Mouse (Mus musculus): ENCODE data around the gene Colq. TPM values are rescaled to one million over a fixed set of nuclear protein-coding genes. Genes with fewer than 3 reads are reported as not detected.

Colq gene
- polyA plus RNA-seq, 1 experiment from 2014 or later, result 1.3 TPM

GRCm38 (mm10) chr14:31597446-31597845 lies 6.3 kb upstream of the Colq start:
- Histone ChIP-seq H3K9me3 (replicated peaks; ENCODE audit: low read length) (no peaks in the 10 kb centered on the region), H3K4me2 (ENCODE audit: low read length) (no peak overlapping the region), H3K9ac (ENCODE audit: low read depth, low read length) (no peak overlapping the region), H3K27ac (no peak overlapping the region), H3K4me1 (replicated peaks; ENCODE audit: insufficient read depth, low read length) (no peaks in the 10 kb centered on the region), H3K36me3 (ENCODE audit: insufficient read depth, low read length) (no peaks in the 10 kb centered on the region), H3K27me3 (ENCODE audit: insufficient read depth, low read length) (no peaks in the 10 kb centered on the region), H3K4me3 (replicated peaks; ENCODE audit: low read depth, low read length) (no peak overlapping the region)
- no peak for ATAC-seq (replicated peaks; ENCODE audit: low FRiP score, low read depth)
- DNase-seq (ENCODE audit: low spot score), result no peak
- TF ChIP-seq CTCF (IDR thresholded peaks at IDR 0.05; ENCODE audit: low read depth), result no peak
- 87% methylated on average over 4 of the region's 4 CpGs for WGBS

DNA sequence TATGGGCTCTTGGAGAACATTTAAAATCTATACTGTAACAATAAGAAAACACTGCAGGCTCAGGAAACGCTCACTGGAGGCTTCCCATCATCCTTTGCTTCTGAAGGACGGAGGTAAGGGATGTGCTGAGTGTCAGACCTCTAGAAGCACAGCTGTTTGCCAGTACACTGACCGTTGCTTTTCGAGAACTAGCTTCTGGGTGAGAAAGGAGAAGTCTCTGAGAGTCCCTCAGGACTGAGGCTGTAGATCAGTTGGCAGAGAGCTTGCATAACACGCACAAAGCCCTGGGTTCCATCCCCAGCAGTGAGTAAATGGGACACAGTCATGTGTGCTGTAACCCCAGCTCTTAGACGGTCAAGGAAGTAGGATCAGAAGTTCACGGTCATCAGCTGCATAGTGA lies 5.3 kb upstream of the Colq start:
- no peak for ATAC-seq (replicated peaks; ENCODE audit: low FRiP score, low read depth)
- DNase-seq (ENCODE audit: low spot score), result no peak
- 64% methylated on average over 7 of the region's 7 CpGs for WGBS

GRCm38 (mm10) chr14:31594693-31595092 lies 3.5 kb upstream of the Colq start:
- 53% methylated on average over 3 of the region's 3 CpGs for WGBS
- Histone ChIP-seq H3K9me3 (replicated peaks; ENCODE audit: low read length) (no peaks in the 10 kb centered on the region), H3K9ac (ENCODE audit: low read depth, low read length) (no peak overlapping the region), H3K4me3 (replicated peaks; ENCODE audit: low read depth, low read length) (no peak overlapping the region), H3K27ac (no peak overlapping the region), H3K4me2 (ENCODE audit: low read length) (no peak overlapping the region), H3K4me1 (replicated peaks; ENCODE audit: insufficient read depth, low read length) (no peaks in the 10 kb centered on the region), H3K36me3 (ENCODE audit: insufficient read depth, low read length) (no peaks in the 10 kb centered on the region), H3K27me3 (ENCODE audit: insufficient read depth, low read length) (no peaks in the 10 kb centered on the region)
- no peak for DNase-seq (ENCODE audit: low spot score)
- no peak for ATAC-seq (replicated peaks; ENCODE audit: low FRiP score, low read depth)
- TF ChIP-seq CTCF (IDR thresholded peaks at IDR 0.05; ENCODE audit: low read depth), result no peak

More for the DNA sequence above, 5.3 kb upstream of the Colq start:
- Histone ChIP-seq H3K9ac (ENCODE audit: low read depth, low read length) (no peak overlapping the region), H3K4me1 (replicated peaks; ENCODE audit: insufficient read depth, low read length) (no peaks in the 10 kb centered on the region), H3K9me3 (replicated peaks; ENCODE audit: low read length) (no peaks in the 10 kb centered on the region), H3K27ac (no peak overlapping the region), H3K27me3 (ENCODE audit: insufficient read depth, low read length) (no peaks in the 10 kb centered on the region), H3K4me3 (replicated peaks; ENCODE audit: low read depth, low read length) (no peak overlapping the region), H3K36me3 (ENCODE audit: insufficient read depth, low read length) (no peaks in the 10 kb centered on the region), H3K4me2 (ENCODE audit: low read length) (no peak overlapping the region)
- TF ChIP-seq CTCF (IDR thresholded peaks at IDR 0.05; ENCODE audit: low read depth), result no peak

GRCm38 (mm10) chr14:31593036-31593435 lies 1.9 kb upstream of the Colq start:
- TF ChIP-seq CTCF (IDR thresholded peaks at IDR 0.05; ENCODE audit: low read depth), result no peak
- H3K27me3 ChIP-seq (ENCODE audit: insufficient read depth, low read length), result no peaks in the 10 kb centered on the region
- no peaks in the 10 kb centered on the region for H3K4me1 ChIP-seq (replicated peaks; ENCODE audit: insufficient read depth, low read length)
- H3K9me3 ChIP-seq (replicated peaks; ENCODE audit: low read length), result no peaks in the 10 kb centered on the region
- H3K9ac ChIP-seq (ENCODE audit: low read depth, low read length), result no peak overlapping the region
- ATAC-seq (replicated peaks; ENCODE audit: low FRiP score, low read depth) (no peak), DNase-seq (ENCODE audit: low spot score) (no peak)
- H3K36me3 ChIP-seq (ENCODE audit: insufficient read depth, low read length), result no peaks in the 10 kb centered on the region
- no peak overlapping the region for H3K4me3 ChIP-seq (replicated peaks; ENCODE audit: low read depth, low read length)
- no peak overlapping the region for H3K4me2 ChIP-seq (ENCODE audit: low read length)
- H3K27ac ChIP-seq, result no peak overlapping the region
- WGBS, result 74% methylated on average over 2 of the region's 2 CpGs

DNA sequence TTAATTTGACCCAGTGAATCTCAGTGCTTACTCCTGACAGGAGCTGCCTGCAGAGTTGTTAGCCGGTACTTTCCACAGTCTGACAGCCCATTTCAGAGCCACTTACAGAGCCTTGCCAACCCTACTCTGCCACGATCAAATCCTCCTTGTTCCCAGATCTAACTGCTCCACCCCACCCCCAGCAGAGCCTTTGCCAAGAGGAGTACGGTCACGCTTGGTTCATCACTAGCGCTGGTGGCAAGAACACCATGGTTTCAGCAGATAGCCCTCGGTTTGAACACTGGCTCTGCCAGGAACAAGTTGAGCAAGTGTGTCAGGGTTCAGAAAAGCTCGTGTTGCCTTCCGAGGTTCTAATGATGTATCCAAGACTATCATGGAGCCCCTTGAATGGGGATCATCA lies 4.7 kb downstream of the Colq start:
- TF ChIP-seq CTCF (IDR thresholded peaks at IDR 0.05; ENCODE audit: low read depth), result no peak
- Histone ChIP-seq H3K9ac (ENCODE audit: low read depth, low read length) (no peak overlapping the region), H3K4me1 (replicated peaks; ENCODE audit: insufficient read depth, low read length) (no peaks in the 10 kb centered on the region), H3K27ac (no peak overlapping the region), H3K4me2 (ENCODE audit: low read length) (no peak overlapping the region), H3K9me3 (replicated peaks; ENCODE audit: low read length) (no peaks in the 10 kb centered on the region), H3K27me3 (ENCODE audit: insufficient read depth, low read length) (no peaks in the 10 kb centered on the region), H3K4me3 (replicated peaks; ENCODE audit: low read depth, low read length) (no peak overlapping the region), H3K36me3 (ENCODE audit: insufficient read depth, low read length) (no peaks in the 10 kb centered on the region)
- DNase-seq (ENCODE audit: low spot score) (no peak), ATAC-seq (replicated peaks; ENCODE audit: low FRiP score, low read depth) (no peak)
- 78% methylated on average over 8 of the region's 8 CpGs for WGBS

GRCm38 (mm10) chr14:31583082-31583481 lies 8.1 kb downstream of the Colq start:
- H3K9me3 ChIP-seq (replicated peaks; ENCODE audit: low read length), result no peaks in the 10 kb centered on the region
- H3K4me1 ChIP-seq (replicated peaks; ENCODE audit: insufficient read depth, low read length), result no peaks in the 10 kb centered on the region
- H3K27ac ChIP-seq, result no peak overlapping the region
- no peak for DNase-seq (ENCODE audit: low spot score)
- no peak overlapping the region for H3K4me2 ChIP-seq (ENCODE audit: low read length)
- 85% methylated on average over 6 of the region's 9 CpGs for WGBS
- H3K36me3 ChIP-seq (ENCODE audit: insufficient read depth, low read length), result no peaks in the 10 kb centered on the region
- H3K9ac ChIP-seq (ENCODE audit: low read depth, low read length), result no peak overlapping the region
- H3K4me3 ChIP-seq (replicated peaks; ENCODE audit: low read depth, low read length), result no peak overlapping the region
- TF ChIP-seq CTCF (IDR thresholded peaks at IDR 0.05; ENCODE audit: low read depth), result no peak
- H3K27me3 ChIP-seq (ENCODE audit: insufficient read depth, low read length), result no peaks in the 10 kb centered on the region
- no peak for ATAC-seq (replicated peaks; ENCODE audit: low FRiP score, low read depth)

- Histone ChIP-seq H3K9me3 (replicated peaks; ENCODE audit: low read length) (no peaks in the 10 kb centered on the region), H3K4me2 (ENCODE audit: low read length) (no peak overlapping the region), H3K4me1 (replicated peaks; ENCODE audit: insufficient read depth, low read length) (no peaks in the 10 kb centered on the region), H3K36me3 (ENCODE audit: insufficient read depth, low read length) (no peaks in the 10 kb centered on the region), H3K9ac (ENCODE audit: low read depth, low read length) (no peak overlapping the region), H3K27me3 (ENCODE audit: insufficient read depth, low read length) (no peaks in the 10 kb centered on the region), H3K27ac (no peak overlapping the region), H3K4me3 (replicated peaks; ENCODE audit: low read depth, low read length) (no peak overlapping the region)
- no peak for DNase-seq (ENCODE audit: low spot score)
- no peak for ATAC-seq (replicated peaks; ENCODE audit: low FRiP score, low read depth)
- TF ChIP-seq CTCF (IDR thresholded peaks at IDR 0.05; ENCODE audit: low read depth), result no peak
- WGBS, result 48% methylated on average over 9 of the region's 9 CpGs
Measured at GRCm38 (mm10) chr14:31577966-31578735, 13.0 kb downstream of the Colq start.
